Mouse (Mus musculus) layer of hippocampus, postnatal 10 days (tissue): ENCODE results near the gene Wdfy4. TPM values are rescaled to one million over a fixed set of nuclear protein-coding genes. Genes with fewer than 3 reads are reported as not detected.

Source experiments
- DNase-seq, 2 experiments: peaks; one replicate each; pipeline ENCODE4 v3.0.0; 2021; ENCODE audit warnings: low spot score in 2 of 2
- total RNA-seq, 2 experiments: library from RNA; stranded (reverse); gene quantifications; 2 replicates each; pipeline ENCODE4 v1.2.3; 2021

Wdfy4 gene
- total RNA-seq, 2 experiments from 2014 or later, result 1.9 TPM

DNA sequence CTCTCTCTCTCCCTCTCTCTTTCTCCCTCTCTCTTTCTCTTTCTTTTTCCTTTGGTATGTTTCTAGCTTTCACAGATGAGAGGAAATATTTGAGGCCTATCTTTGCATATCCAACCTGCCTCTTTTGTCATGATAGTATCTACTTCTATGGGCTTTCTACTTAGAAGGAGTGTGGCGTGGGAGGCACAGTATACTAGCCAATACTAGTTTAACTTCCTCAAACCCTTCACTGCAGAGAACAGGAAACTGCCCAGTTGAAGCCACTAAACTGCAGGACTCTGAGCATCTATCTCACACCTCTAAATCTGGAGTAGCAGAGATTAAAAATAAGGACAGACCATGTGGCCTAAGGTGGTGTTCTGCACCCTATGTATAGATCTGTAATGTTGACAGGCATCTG is 5.3 kb upstream of the Wdfy4 start:
- no peak for DNase-seq

DNA sequence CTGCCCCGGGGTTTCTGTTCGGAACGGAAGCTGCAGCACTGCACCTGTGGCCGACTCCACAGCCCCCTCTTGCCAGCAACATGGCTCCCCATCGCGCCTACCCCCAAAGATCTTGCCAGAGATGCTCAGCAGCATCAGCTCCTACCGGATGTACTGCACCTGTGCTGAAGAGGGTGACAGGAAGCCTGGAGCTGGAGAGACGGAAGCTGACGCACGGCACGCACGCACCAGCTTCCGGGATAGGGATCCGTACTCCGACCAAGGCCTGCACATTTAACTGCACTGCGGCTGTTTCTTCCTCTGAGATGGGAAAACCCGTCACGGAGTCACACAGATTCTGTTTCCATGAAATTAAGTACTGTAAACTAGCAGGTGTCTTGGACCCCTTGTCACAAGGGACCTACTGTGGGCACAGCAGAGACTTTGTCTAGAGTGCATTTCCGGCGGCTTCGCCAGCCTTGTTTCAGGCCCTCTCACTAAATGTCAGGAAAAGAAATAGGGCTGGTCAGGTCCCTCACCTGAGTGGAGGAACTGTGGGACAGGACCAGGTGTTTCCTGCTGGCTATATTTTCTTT is 4.6 kb upstream of the Wdfy4 start:
- DNase-seq, result no peak

DNA sequence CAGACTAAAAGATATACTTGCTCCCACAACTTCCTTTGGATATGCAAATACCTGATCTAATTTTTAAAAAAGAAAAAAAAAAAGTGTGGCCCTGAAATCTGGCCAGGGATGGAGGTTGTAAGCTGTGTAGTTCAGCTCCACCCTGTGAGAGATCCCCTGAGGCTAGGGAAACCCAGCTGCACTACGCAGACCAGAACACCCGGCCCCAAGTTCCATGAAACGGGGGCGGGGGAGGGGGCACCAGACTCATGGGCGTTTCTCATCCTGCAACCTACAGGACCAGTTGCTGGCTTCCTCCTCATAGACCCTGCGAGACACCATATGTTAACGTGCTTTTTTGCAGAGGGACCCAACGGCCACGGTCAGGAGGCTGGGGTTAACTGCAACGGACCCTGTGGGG is 3.9 kb upstream of the Wdfy4 start:
- no peak for DNase-seq

DNA sequence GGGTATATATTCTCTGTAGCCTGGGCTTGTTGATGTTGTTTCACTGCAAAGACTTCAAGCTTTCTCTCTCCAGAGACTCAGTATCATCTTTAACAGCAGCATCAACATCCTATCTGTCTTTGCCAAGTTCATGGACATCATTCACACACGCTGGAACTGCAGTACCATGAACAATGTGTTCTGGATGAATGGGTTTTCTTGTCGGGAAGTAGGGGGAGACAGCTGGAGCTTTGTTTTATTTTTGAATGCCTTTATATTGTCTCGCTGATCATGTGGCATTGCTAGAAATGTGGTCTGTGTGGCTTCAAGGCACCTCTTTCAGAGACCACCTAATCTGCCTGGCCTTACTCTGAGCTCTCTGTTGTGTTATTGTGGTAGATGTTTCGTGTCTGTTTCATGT is 1.9 kb upstream of the Wdfy4 start:
- DNase-seq, result no peak

DNA sequence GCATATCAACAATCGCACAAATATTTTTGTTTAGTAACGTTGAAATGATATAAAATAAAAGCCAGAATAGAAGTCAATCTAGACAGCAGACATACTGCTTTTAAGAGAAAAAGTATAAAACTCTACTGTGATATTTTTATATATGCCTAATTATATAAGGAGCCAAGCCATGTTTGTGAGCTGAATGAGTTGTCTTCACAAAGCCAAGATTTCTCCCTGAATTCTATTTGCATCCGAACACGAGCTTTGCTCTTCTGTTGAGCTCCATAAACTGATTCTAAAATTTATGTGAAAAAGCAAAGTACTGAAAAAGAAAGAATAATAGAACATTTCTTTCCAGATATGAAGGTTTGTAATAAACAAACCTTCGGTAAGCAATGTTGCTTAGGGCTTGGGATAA is 5.2 kb downstream of the Wdfy4 start:
- DNase-seq, result no peak

DNA sequence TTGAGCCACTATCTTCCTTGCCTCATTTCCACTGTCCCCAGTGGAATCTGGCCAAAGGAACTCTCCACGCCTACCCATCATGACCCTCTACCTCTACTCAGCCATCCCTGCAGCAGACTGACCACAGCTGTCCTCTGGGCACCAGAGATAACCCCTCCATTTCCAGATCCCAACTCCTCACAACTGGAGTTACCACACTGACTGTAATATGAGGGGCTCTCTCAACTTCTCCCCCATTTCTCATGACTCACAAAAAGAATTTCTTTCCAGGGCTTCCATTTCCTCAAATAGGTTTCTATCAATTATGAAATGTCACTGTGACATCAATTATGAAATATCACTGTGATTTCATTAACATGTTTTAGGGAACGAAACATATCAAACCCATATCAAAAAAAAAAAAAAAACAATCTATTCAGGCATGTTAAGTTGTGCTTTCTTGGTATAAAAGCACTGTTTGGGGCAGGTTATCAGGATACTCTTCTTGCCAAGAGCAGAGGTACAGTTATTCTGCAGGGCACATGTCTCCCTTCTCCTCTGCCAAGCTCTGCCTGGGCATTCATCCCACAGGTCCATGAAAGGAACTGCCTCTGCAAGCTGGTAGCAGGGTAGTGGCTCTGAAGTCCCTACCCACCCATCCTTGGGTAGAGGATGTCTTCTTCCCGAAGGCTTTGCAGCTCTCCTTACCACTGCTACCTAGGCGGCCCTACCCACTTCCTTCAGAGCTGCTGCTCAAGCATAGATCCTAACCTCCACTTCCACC is 10.1 kb downstream of the Wdfy4 start:
- no peak for DNase-seq

DNA sequence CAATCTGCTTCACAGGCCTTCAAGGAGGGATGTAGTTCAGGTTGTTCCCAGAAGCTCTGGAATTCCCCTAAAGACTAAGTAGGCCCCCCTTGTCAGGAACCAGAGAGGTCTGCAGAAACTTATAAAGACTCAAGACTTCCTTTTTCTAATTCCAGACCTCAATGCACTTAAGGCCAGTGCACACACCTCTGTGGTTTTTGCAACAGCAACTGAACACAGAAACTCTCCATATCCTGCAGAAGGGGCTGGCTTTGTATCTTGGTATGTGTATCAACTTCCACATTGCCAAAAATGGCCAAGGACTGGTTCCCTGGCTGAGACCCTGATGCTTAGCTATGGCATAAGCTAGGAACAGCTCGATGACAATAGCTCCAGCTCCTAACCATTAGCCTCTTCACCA is 13.4 kb downstream of the Wdfy4 start:
- no peak for DNase-seq

DNA sequence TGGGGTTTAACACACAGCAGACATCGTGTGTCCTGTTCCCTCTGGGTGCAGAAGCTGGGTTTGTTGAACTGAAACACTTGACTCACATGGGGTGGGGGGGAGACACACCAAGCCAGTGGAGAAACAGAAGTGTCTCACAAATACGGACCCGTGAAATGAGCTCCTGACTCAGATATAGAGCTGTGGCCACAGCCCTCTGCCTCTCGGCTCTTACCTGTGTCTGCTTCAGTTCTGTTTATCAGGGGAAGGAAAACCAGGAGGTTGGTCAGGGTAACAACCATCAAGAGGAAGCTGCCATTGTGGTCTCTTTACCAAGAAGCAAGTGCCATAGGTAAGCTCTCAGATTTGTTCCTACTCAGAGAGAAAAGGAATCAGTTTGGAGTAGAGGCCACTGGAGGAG is 16.6 kb downstream of the Wdfy4 start:
- no peak for DNase-seq

DNA sequence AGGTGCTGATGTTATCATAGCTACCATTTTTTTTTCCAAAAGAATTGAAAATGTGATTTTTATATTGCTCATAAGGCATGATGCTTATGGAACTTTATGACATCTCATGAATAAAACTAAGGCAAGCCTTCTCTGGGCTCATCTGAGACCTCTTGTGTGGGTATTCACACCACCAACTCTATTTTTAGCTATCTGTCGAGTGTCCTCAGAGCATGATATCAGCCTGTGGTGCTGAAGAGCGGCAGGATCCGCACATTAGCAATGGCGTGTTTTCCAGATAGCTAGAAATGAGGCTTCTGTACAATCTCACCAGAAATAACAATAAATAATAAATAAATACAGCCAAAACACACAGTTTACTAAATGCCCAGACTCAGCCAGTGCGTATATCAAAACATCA is 23.1 kb downstream of the Wdfy4 start:
- DNase-seq, result no peak

DNA sequence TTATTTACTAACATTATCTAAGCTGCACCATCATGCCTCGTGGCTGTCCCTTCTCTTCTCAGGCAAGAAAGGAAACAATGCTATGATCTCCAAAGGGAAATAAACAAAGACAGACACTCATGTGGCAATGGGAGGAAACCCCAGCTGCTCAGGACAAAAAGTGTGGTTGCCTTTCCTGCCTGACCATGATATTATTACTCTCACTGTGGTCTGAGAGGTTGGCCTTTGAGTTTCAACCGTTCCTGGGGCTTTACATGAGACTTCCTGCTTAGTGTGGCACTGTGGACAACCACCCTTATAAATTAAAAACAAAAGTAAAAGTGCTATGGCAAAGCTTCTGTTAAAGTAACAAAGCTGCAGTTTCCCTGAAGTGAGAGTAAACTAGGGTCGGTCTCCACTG is 27.0 kb downstream of the Wdfy4 start:
- DNase-seq, result no peak

DNA sequence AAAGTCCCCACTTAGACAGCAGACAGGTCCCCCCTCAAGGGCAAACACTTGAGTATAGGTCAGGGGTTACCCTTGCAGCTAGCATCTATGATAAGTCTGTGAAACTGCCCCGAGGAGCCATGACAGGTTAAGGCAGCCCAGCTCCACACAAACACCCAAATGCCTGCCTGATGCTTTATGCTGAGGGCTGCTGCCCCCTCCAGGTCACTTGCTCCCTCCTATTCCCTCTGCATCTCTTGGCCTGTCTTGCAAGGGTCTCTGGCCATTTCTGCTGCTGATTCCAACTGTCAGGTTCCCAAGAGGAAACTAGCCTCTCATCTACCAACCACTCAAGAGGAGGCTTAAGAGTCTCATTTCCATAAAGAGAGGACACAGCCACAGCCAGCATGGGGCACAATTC is 32.4 kb downstream of the Wdfy4 start:
- DNase-seq, result peak in 1 of 2 experiments; percentile 22

DNA sequence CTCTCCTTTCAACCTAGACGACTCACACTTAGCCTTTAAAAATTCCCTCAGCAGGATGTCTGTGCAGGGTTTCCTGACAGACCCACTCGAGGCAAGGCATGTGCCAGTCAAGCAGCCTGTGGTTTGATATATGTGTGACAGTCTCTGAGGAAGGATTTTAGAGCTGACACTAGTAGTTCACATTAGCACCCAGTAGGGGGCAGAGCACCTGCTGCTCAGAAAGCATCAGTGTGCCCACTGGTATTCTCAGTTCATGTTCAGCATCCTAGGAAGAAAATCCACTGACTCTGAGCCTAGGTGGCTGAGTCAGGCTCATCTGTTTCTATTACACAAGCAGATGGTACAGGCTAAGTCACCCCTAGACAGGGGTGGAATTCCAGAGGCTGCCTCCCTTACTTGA is 39.0 kb downstream of the Wdfy4 start:
- DNase-seq, result peak; percentile 19 to 40

DNA sequence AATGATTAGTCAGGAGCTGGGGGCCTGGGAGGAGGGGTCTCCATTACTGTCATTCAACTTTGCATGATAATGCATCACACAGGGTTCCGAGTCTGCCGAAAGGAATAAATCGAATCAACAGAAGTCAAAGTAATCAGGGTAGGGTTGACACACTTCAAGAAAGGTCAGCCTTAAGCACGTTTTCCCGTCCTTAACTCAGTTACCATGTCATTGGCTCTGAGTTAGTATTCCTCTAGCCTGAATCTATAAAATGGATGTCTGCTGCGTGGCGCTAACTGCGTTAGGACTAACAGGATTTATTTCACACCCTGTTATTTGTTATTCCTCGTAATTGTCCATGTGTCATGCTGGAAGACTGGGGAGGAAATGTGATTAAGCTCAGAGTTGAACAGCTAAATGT is 48.5 kb downstream of the Wdfy4 start:
- no peak for DNase-seq

DNA sequence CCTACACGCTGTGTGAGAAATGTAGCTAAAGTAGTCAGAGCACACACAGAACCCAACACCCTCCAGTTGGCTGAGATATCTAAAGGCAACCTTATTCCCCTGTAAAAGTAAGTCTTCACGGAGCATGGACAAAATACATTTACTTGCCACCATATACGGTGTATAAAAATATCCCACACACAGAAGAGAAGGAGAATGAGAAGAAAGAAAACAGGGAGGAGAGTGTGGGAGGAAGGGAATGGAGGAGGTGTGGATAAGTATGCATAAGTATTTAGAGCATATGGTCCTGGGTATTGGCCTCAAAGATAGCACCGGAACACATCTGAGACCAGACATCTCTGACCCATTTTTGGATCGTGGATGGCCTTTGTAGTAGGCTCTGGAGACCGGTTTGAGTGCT is 50.1 kb downstream of the Wdfy4 start:
- no peak for DNase-seq

DNA sequence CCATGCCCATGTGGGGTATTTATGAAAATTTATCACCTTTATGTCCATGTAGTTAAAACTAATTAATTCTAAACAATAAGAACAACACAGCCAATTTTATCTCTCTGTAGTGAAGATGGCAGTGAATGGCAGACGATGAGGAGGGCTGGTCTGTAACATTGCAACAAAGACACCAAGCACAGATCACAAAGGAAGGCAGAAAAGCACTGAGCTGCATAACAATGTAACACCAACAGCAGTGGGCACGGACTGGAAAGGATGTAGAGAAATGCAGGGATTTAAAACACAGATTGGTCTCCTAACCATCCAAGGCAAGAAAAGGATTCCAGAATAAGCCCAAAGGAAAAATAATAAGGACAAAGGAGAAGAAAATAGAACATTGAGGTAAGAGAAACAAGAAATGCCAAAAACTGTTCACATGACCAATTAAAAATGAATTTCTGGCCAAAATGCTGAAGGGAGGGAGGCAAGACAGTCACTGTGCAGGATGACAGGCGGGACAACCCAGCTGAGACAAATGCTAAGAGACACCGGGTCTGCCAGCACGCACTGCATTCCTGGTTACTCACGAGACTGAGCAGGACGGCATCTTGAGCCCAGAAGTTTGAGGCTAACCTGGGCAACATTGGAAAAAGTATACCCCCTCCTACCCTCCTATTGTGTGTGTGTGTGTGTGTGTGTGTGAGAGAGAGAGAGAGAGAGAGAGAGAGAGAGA is 54.1 kb downstream of the Wdfy4 start:
- no peak for DNase-seq

DNA sequence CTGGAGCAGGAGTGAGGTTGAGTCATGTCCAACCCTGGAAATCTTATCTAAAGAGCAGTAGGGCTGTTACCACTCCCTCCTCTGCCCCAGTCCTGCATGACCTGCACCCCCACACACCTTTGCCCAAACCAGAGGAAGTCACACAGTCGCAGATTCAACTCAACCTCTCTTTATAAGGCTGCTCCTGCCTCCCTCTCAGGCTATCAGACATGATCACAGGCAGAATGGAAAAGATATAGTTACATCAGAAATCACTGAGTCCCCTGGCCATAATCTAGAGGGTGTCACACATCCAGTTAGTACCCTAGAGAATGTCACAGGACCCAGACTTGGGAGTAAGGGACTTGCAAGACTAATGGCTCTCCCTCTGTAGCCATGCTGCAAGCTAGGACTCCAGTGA is 68.7 kb downstream of the Wdfy4 start:
- DNase-seq, result no peak

DNA sequence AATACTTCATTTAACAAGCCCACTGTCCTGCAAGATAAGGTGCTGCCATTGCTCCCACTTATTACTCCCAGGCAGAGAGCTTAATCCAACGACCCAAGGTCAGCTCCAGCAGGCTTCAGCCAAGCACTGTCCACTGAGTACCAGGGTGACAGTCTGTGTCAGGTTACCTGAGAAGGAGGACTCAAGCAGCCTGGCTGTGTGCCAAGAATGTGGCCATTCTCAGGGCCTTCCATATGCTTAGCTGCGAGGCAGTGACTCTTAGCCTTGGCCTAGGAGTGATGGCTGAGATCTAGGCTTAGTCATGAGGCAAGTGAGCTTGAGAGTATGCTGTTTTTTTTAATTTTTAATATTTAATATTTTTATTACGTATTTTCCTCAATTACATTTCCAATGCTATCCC is 80.5 kb downstream of the Wdfy4 start:
- no peak for DNase-seq

DNA sequence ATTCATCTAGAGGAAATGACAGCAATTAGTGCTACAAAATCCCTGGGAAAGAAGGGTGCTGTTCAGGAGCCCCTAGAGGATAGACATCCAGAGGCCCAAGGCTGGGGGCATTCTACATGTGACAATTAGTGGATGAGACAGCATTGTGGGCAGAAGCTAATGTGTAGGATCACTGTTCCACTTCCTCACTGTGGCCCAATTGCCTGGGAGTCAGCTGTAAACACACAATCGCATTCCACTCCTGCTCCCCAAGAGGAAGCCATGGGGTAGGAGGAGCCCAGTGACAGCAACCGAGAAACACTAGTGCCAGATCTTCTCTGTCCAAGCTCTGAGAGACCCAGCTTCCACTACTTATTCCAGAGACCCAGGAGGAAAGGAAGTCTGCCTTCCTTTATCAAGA is 83.7 kb downstream of the Wdfy4 start:
- DNase-seq, result no peak

DNA sequence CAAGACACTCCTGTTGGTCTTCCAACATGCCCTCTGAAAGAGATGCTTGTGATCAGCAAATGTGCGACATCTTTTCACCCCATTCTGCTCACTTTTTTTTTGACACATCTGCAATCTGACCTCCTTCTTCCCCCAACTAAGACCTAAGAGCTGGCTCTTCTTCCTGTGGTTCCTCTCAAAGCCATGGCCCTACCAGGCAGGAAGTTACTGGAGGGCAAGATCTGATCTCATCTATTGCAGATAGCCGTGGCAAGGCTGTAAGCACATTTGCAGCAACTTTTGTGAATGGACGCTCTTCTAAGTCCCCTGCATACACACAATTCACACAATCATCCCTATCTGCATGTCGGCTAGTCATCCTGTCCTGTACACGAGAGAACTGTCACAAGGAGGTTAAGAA is 85.4 kb downstream of the Wdfy4 start:
- DNase-seq, result no peak

DNA sequence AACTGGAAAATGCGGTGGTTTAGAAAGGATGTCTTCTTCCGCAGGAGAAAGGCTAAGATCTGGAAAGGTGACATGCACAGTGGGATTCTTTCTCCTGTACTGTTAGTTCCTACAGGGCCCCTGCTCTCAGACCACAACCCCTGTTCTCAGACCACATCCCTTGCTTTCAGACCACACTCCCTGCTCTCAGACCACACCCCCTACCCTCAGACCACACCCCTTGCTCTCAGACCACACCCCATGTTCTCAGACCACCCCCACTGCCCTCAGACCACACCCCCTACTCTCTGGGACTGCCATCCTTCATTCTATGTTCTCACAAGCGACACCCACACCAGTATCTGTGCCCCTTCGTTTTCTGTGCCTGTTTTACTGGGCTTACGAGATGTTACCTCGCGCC is 86.2 kb downstream of the Wdfy4 start:
- no peak for DNase-seq

DNA sequence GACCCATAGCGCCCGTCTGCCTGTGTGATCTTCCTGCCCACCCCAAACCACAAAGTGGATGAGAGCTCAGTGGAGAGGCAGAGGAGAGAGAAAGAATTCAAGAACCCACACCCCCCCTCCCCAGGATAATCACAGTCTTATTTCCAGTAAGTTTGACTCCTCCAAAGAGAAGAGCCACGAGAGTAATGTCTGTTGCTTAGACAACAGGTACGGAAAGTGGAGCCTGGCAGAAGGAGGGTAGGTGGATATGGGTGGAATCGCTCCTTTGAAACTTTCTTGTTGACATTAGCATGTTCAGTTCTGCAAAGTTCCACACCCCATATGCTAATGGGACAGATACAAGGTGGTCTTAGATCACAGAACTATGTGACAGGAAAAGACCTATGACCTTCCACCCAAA is 88.8 kb downstream of the Wdfy4 start:
- no peak for DNase-seq

DNA sequence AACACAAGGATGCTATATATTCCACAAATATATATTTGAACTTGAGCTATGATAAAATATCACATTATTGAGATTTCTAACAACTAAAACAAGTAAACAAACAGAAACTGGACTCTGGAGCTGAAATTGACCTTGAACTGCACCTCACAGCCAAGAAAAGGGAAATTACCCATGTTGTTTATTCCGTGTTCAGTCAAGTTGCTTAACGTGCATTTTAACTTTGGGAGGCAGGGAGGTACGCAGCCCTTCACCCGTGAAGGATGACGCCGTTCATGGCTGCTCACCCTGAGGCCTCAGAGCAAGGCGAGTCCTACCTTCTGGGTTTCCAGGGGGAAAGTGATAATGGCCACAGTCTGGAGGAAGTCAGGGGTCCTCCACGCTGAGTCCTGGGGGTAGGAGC is 102.0 kb downstream of the Wdfy4 start:
- no peak for DNase-seq

DNA sequence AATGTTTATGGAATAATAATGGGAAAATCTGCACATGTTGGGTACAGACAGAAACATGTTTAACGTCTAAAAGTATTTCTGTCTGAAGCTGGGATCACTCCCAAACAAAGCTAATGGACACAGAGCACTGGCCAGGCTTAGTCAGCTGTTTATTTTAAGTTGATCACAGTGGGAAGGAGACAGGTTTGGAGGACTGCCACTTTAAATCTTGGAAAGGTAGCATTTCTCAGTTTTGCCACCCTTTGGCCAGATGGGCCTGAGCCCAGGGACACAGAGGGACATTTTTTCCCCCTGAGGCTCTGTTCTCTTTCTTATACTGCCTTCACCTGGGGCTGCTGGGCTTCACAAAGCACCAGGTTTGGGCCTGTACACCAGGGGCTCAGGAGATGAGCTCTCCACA is 103.0 kb downstream of the Wdfy4 start:
- no peak for DNase-seq
